Mouse (Mus musculus) testis, postnatal 14 days (tissue): ENCODE measurements around the gene Gng2.
A peak's percentile ranks its signal among the peaks of the same experiment; 100 is the strongest.

ENCODE experiments used
- DNase-seq: peaks from one replicate; pipeline ENCODE4 v3.0.0; 2021; ENCODE audit warnings: low spot score

Gng2 gene

GRCm38 (mm10) chr14:19860281-19860680 is 117.1 kb downstream of the Gng2 start:
- DNase-seq, result no peak

DNA sequence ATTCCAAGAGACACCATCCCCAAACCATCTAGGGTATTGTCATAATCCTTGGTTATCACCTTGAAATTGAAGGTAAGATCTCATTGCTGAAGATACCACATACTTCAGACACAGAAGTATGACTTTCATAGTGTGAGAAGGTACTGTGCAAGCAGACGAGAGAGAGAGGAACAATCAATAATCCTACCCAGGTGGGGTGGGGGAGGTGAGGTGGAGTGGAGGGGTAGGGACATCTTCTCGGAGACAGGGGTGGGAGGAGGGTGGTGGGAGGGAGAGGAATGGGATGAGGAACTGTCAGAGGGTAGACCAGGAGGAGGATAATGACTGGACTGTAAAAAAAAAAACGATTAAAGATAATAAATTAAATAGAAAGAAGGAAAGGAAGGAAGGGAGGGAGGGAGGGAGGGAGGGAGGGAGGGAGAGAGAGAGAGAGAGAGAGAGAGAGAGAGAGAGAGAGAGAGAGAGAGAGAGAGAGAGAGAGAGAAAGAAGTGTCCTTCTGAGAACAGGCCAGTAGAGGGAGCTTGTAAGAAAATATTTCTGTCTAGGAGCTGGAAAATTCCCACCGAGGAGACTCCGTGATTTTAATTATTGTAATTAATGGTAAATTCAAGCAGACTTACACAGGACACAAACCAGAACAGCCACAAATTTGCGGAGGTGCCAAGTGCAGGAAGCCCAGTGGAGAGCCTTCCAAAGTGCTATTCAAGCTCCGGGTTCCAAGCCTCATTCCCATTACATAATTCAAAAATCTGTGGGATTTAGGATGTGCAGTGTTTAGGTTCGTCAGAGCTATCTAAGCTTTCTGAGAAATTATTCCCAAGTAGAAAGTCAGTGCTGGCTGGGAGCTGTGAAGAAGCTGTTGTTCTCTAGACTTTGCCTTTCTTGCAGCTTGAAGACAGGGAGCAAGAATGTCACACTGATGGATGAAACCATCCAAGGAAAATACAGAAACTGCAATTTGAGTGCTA is 118.3 kb downstream of the Gng2 start:
- no peak for DNase-seq

GRCm38 (mm10) chr14:19858279-19858678 is 119.1 kb downstream of the Gng2 start:
- no peak for DNase-seq

- DNase-seq, result no peak
Observed at GRCm38 (mm10) chr14:19853471-19853870, 124.0 kb downstream of the Gng2 start.

- DNase-seq, result no peak
Observed at GRCm38 (mm10) chr14:19839600-19840332, 137.7 kb downstream of the Gng2 start.

DNA sequence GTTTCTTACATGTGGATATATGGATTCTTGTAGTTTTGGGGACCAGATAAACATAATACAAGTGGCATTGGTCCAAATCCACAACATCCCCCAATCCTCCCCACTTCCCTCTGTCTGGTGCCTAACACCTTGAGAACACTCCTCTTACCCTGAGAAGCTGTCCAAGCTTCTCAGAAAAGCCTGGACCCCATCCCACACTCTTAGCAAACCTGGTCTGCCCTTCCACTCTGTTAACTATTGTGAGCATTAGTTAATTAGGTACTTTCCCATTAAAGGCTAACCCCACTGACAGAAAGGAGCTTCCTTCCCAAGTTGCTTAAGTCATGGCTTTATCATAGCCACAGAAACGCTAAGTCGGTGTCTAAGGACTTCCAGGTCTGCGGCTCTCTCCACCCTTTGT is 141.1 kb downstream of the Gng2 start:
- no peak for DNase-seq

DNA sequence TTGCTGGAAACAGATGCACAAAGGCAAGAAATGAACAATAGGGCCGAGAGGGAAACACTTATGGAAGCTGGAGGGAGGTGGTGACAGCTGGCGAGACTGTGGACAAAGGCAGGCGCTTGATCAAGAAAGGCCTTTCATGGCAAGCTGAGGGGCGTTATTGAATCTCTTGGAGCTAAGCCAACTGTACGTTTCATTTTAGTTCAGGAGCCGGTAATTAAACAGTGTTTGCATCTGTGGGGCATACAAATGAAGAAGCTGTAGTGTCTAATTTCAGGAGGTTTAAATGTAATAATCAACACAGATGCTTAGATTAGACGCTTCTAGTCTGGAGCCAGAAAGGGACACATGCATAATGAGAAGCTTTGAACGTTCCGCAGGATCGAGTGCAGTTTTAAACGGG is 151.9 kb downstream of the Gng2 start:
- no peak for DNase-seq

- DNase-seq, result peak; percentile 93
Observed at GRCm38 (mm10) chr14:19823321-19824142, 153.9 kb downstream of the Gng2 start, which contains the start of gene Rtraf. TSS of gene Rtraf (minus strand) at chr14:19823824.
